13 mouse cellular contexts compared by ENCODE assay signal in genomic region chr1:134195117-134195516, GRCm38 (mm10). TPM values are rescaled to one million over a fixed set of nuclear protein-coding genes. Genes with fewer than 3 reads are reported as not detected.
DNase-seq lines count a peak whose midpoint lies in the region; ATAC-seq and TF ChIP-seq lines count a peak whose summit lies in the region.
"Had no signal": no experiment of that assay in that cellular context is flagged by ENCODE, and none has a peak within 500 bp of the region (broad histone marks: within the 10 kb centered on the region; RNA-seq: fewer than 3 reads in every experiment).

No protein-coding gene starts in this region.

- intact Hi-C loops in left cerebral cortex, postnatal 36 days (cut with DNase I) = loop anchor here (5.0 kb wide), 2 partner anchors 43 to 137 kb away; partner anchors contain the start of gene Ppfia4

- WGBS in forebrain, embryonic 10.5 days = 65% methylated on average over 2 of the region's 2 CpGs
- WGBS in forebrain, embryonic 11.5 days = 64% methylated on average over 2 of the region's 2 CpGs
- 63% methylated on average over 2 of the region's 2 CpGs for WGBS in hindbrain, embryonic 10.5 days
- 65% methylated on average over 2 of the region's 2 CpGs for WGBS in hindbrain, embryonic 14.5 days
- WGBS in embryonic facial prominence, embryonic 14.5 days = 40% methylated on average over 2 of the region's 2 CpGs

- no peak overlapping the region for H3ac ChIP-seq in C2C12 (ENCODE audit: control insufficient read depth, insufficient read length, low read depth)

- TF ChIP-seq CTCF in C2C12 (IDR thresholded peaks at IDR 0.05; ENCODE audit: control insufficient read depth, insufficient read depth, insufficient read length) = no peak

- H3K4me2 ChIP-seq in forebrain, embryonic 11.5 days (ENCODE audit: low read depth, low read length, severe bottlenecking) = no peak overlapping the region
- no peak overlapping the region for H3K4me2 ChIP-seq in hindbrain, embryonic 14.5 days (replicated peaks)
- H3K4me2 ChIP-seq in embryonic facial prominence, embryonic 14.5 days (ENCODE audit: low read depth, low read length) = no peak overlapping the region
- H3K4me2 ChIP-seq: embryonic facial prominence, embryonic 12.5 days; forebrain, embryonic 13.5 days; liver, embryonic 12.5 days; midbrain, embryonic 11.5 days had no signal

- no peaks in the 10 kb centered on the region; the same call in 1 of the 2 replicates for H3K27me3 ChIP-seq in forebrain, embryonic 10.5 days (ENCODE audit: poor library complexity, severe bottlenecking)
- no peaks in the 10 kb centered on the region for H3K27me3 ChIP-seq in forebrain, embryonic 11.5 days (ENCODE audit: control insufficient read depth, insufficient read depth, low read length)
- H3K27me3 ChIP-seq in hindbrain, embryonic 10.5 days (ENCODE audit: insufficient read depth, poor library complexity, severe bottlenecking) = peaks cover 6% of the 10 kb centered on the region; the same call in 1 of the 2 replicates
- H3K27me3 ChIP-seq in hindbrain, embryonic 14.5 days (ENCODE audit: control insufficient read depth, insufficient read depth, low read length) = no peaks in the 10 kb centered on the region
- H3K27me3 ChIP-seq in C2C12 (ENCODE audit: control insufficient read depth, insufficient read depth, insufficient read length) = peaks cover 3% of the 10 kb centered on the region
- no peaks in the 10 kb centered on the region for H3K27me3 ChIP-seq in embryonic facial prominence, embryonic 14.5 days (replicated peaks; ENCODE audit: control insufficient read depth, insufficient read depth, low read length)
- H3K27me3 ChIP-seq: embryonic facial prominence, embryonic 12.5 days; forebrain, embryonic 13.5 days had no signal

- no peaks in the 10 kb centered on the region for H3K79me2 ChIP-seq in C2C12 (ENCODE audit: control insufficient read depth, insufficient read depth)

- H3K27ac ChIP-seq in forebrain, embryonic 10.5 days = 0 out of 2 replicates have a peak overlapping the region, but pooled peaks have one; percentile 53
- no peak overlapping the region for H3K27ac ChIP-seq in forebrain, embryonic 11.5 days (ENCODE audit: low read depth, low read length)
- peak overlapping the region; percentile 23; the same call in 1 of the 2 replicates for H3K27ac ChIP-seq in hindbrain, embryonic 10.5 days
- H3K27ac ChIP-seq in hindbrain, embryonic 14.5 days = no peak overlapping the region
- 0 out of 2 replicates have a peak overlapping the region, but pooled peaks have one; percentile 55 for H3K27ac ChIP-seq in embryonic facial prominence, embryonic 14.5 days (replicated peaks; ENCODE audit: low read depth, low read length)
- H3K27ac ChIP-seq: liver, embryonic 12.5 days had no signal

- H3K4me3 ChIP-seq in forebrain, embryonic 10.5 days = no peak overlapping the region
- no peak overlapping the region for H3K4me3 ChIP-seq in forebrain, embryonic 11.5 days (ENCODE audit: low read depth, low read length)
- no peak overlapping the region for H3K4me3 ChIP-seq in hindbrain, embryonic 10.5 days
- no peak overlapping the region for H3K4me3 ChIP-seq in hindbrain, embryonic 14.5 days (replicated peaks; ENCODE audit: low read length)
- no peak overlapping the region for H3K4me3 ChIP-seq in C2C12 (ENCODE audit: insufficient read depth, poor library complexity, severe bottlenecking)
- no peak overlapping the region for H3K4me3 ChIP-seq in embryonic facial prominence, embryonic 14.5 days (ENCODE audit: low read depth, low read length)
- H3K4me3 ChIP-seq: embryonic facial prominence, embryonic 12.5 days; forebrain, embryonic 13.5 days; liver, embryonic 12.5 days had no signal

- no peaks in the 10 kb centered on the region for H3K9me3 ChIP-seq in forebrain, embryonic 10.5 days
- H3K9me3 ChIP-seq in forebrain, embryonic 11.5 days (ENCODE audit: control insufficient read depth, low read length) = no peaks in the 10 kb centered on the region
- H3K9me3 ChIP-seq in hindbrain, embryonic 10.5 days = no peaks in the 10 kb centered on the region
- H3K9me3 ChIP-seq in hindbrain, embryonic 14.5 days (ENCODE audit: control insufficient read depth, low read length) = no peaks in the 10 kb centered on the region
- H3K9me3 ChIP-seq in embryonic facial prominence, embryonic 14.5 days (ENCODE audit: control insufficient read depth, low read length) = no peaks in the 10 kb centered on the region
- H3K9me3 ChIP-seq: embryonic facial prominence, embryonic 12.5 days; forebrain, embryonic 13.5 days; liver, embryonic 12.5 days had no signal

- H3K79me3 ChIP-seq in C2C12 (ENCODE audit: low read depth) = no peaks in the 10 kb centered on the region

- H3K4me1 ChIP-seq in forebrain, embryonic 10.5 days = peaks cover 47% of the 10 kb centered on the region
- H3K4me1 ChIP-seq in forebrain, embryonic 11.5 days (replicated peaks; ENCODE audit: control insufficient read depth, insufficient read depth, low read length) = no peaks in the 10 kb centered on the region
- H3K4me1 ChIP-seq in hindbrain, embryonic 10.5 days (replicated peaks) = peaks cover 44% of the 10 kb centered on the region
- H3K4me1 ChIP-seq in hindbrain, embryonic 14.5 days (replicated peaks; ENCODE audit: control insufficient read depth, insufficient read depth, low read length) = 0 out of 2 replicates have a peak, but pooled peaks cover 4% of the 10 kb centered on the region
- H3K4me1 ChIP-seq in embryonic facial prominence, embryonic 14.5 days (ENCODE audit: control insufficient read depth, insufficient read depth, low read length) = peaks cover 15% of the 10 kb centered on the region

- ATAC-seq in forebrain, embryonic 11.5 days (replicated peaks; ENCODE audit: low FRiP score) = no peak
- no peak for ATAC-seq in hindbrain, embryonic 14.5 days (ENCODE audit: low FRiP score)
- ATAC-seq in embryonic facial prominence, embryonic 14.5 days (ENCODE audit: low read depth) = peak; percentile 35; the same call in 1 of the 2 replicates
- ATAC-seq: forebrain, embryonic 13.5 days; liver, embryonic 12.5 days had no signal

- H3K36me3 ChIP-seq in forebrain, embryonic 10.5 days (replicated peaks) = no peaks in the 10 kb centered on the region
- no peaks in the 10 kb centered on the region for H3K36me3 ChIP-seq in forebrain, embryonic 11.5 days (ENCODE audit: control insufficient read depth, insufficient read depth, low read length)
- H3K36me3 ChIP-seq in hindbrain, embryonic 10.5 days = no peaks in the 10 kb centered on the region
- no peaks in the 10 kb centered on the region for H3K36me3 ChIP-seq in hindbrain, embryonic 14.5 days (replicated peaks; ENCODE audit: control insufficient read depth, insufficient read depth)
- H3K36me3 ChIP-seq in C2C12 (ENCODE audit: control insufficient read depth, insufficient read depth) = no peaks in the 10 kb centered on the region
- H3K36me3 ChIP-seq in embryonic facial prominence, embryonic 14.5 days (ENCODE audit: control insufficient read depth, insufficient read depth, low read length) = no peaks in the 10 kb centered on the region
- H3K36me3 ChIP-seq: embryonic facial prominence, embryonic 12.5 days; liver, embryonic 12.5 days had no signal

- DNase-seq in forebrain, embryonic 10.5 days (ENCODE audit: extremely low spot score, low spot score) = no peak
- no peak for DNase-seq in forebrain, embryonic 11.5 days (ENCODE audit: low spot score)
- DNase-seq in hindbrain, embryonic 10.5 days (ENCODE audit: low spot score) = no peak
- no peak for DNase-seq in hindbrain, embryonic 14.5 days (ENCODE audit: low spot score)
- DNase-seq in embryonic facial prominence, embryonic 14.5 days (ENCODE audit: low spot score) = peak; percentile 59
- no peak for DNase-seq in thymus, postnatal 4 days
- DNase-seq in left cerebral cortex, postnatal 36 days (ENCODE audit: low spot score in 2 of 2) = no peak

- H3K9ac ChIP-seq in forebrain, embryonic 11.5 days (ENCODE audit: low read length) = no peak overlapping the region
- H3K9ac ChIP-seq in hindbrain, embryonic 14.5 days = no peak overlapping the region
- H3K9ac ChIP-seq in embryonic facial prominence, embryonic 14.5 days (ENCODE audit: low read depth, low read length) = no peak overlapping the region
- H3K9ac ChIP-seq: embryonic facial prominence, embryonic 12.5 days; forebrain, embryonic 13.5 days; liver, embryonic 12.5 days had no signal

TF ChIP-seq in C2C12, 6 proteins besides CTCF, POLR2A, EP300 and RAD21 (continues in another document):
- peak; percentile 90 for TF ChIP-seq MYOD1 (IDR thresholded peaks at IDR 0.05; ENCODE audit: control insufficient read depth, insufficient read length, low read depth)
- TF ChIP-seq MAX (IDR thresholded peaks at IDR 0.05) = no peak

RNA-seq across cellular contexts. Expression of gene Mybph, which starts 1.9 kb away (rescaled TPM):
- polyA plus RNA-seq in forebrain, embryonic 10.5 days (2016; fragmentation: Nextera tagmentation; extraction: Ambion mirVana) = 0.46 and 0.65 TPM in 2 replicates
- polyA plus RNA-seq in forebrain, embryonic 11.5 days (2014; fragmentation: Nextera tagmentation; extraction: Ambion mirVana) = not detected in 2 replicates
- 0.21 and 0.39 TPM in 2 replicates for polyA plus RNA-seq in hindbrain, embryonic 10.5 days (2016; fragmentation: Nextera tagmentation; extraction: Ambion mirVana)
- polyA plus RNA-seq in hindbrain, embryonic 14.5 days (2014; fragmentation: Nextera tagmentation; extraction: Ambion mirVana) = 0.27 TPM in 1 of 2 replicates, not detected in the other
- polyA plus RNA-seq in C2C12 (2012; fragmentation: generic; extraction: Trizol) = 1.4 TPM
- 151 and 157 TPM in 2 replicates for polyA plus RNA-seq in embryonic facial prominence, embryonic 14.5 days (2014; fragmentation: Nextera tagmentation; extraction: Ambion mirVana)
- under 1 TPM in 1 of 2 experiments, not detected in 1; 0.27 TPM for total RNA-seq in left cerebral cortex, postnatal 36 days (2021)
- total RNA-seq: heart, postnatal 36 days had no signal
- polyA plus RNA-seq: forebrain, embryonic 13.5 days had no signal

RNA-seq across cellular contexts. Expression of gene Chil1, which starts 13.1 kb away (rescaled TPM):
- polyA plus RNA-seq in forebrain, embryonic 10.5 days (2016; fragmentation: Nextera tagmentation; extraction: Ambion mirVana) = not detected in 2 replicates
- 0.27 and 0.65 TPM in 2 replicates for polyA plus RNA-seq in forebrain, embryonic 11.5 days (2014; fragmentation: Nextera tagmentation; extraction: Ambion mirVana)
- polyA plus RNA-seq in hindbrain, embryonic 10.5 days (2016; fragmentation: Nextera tagmentation; extraction: Ambion mirVana) = 1.5 and 3.4 TPM in 2 replicates
- polyA plus RNA-seq in hindbrain, embryonic 14.5 days (2014; fragmentation: Nextera tagmentation; extraction: Ambion mirVana) = 2.5 and 3.6 TPM in 2 replicates
- polyA plus RNA-seq in C2C12 (2012; fragmentation: generic; extraction: Trizol) = 0.08 TPM
- polyA plus RNA-seq in embryonic facial prominence, embryonic 14.5 days (2014; fragmentation: Nextera tagmentation; extraction: Ambion mirVana) = 23.3 and 27.0 TPM in 2 replicates
- total RNA-seq in left cerebral cortex, postnatal 36 days (2021) = 10 to 100 TPM; 12.0 to 12.4 TPM

RNA-seq across cellular contexts. Expression of gene Adora1, which starts 40.1 kb away (rescaled TPM):
- 0.14 and 0.36 TPM in 2 replicates for polyA plus RNA-seq in forebrain, embryonic 10.5 days (2016; fragmentation: Nextera tagmentation; extraction: Ambion mirVana)
- polyA plus RNA-seq in forebrain, embryonic 11.5 days (2014; fragmentation: Nextera tagmentation; extraction: Ambion mirVana) = 0.59 and 0.84 TPM in 2 replicates
- 0.37 and 0.46 TPM in 2 replicates for polyA plus RNA-seq in hindbrain, embryonic 10.5 days (2016; fragmentation: Nextera tagmentation; extraction: Ambion mirVana)
- 13.0 and 14.9 TPM in 2 replicates for polyA plus RNA-seq in hindbrain, embryonic 14.5 days (2014; fragmentation: Nextera tagmentation; extraction: Ambion mirVana)
- 0.05 TPM for polyA plus RNA-seq in C2C12 (2012; fragmentation: generic; extraction: Trizol)
- polyA plus RNA-seq in embryonic facial prominence, embryonic 14.5 days (2014; fragmentation: Nextera tagmentation; extraction: Ambion mirVana) = 1.5 and 1.8 TPM in 2 replicates
- 100 to 1,000 TPM; 175 to 206 TPM for total RNA-seq in left cerebral cortex, postnatal 36 days (2021)

Comparison
In these comparisons a context has a peak if more than half of its experiments do, and no peak if none do; other contexts are left out.
1. H3K27ac ChIP-seq: peak in forebrain, embryonic 10.5 days (single experiment), hindbrain, embryonic 10.5 days (single experiment) and embryonic facial prominence, embryonic 14.5 days (single experiment); none in forebrain, embryonic 11.5 days (single experiment) and hindbrain, embryonic 14.5 days (single experiment).
2. RNA of gene Mybph, which starts 1.9 kb away (polyA plus RNA-seq): 151 to 157 TPM in embryonic facial prominence, embryonic 14.5 days; 1.4 TPM in C2C12 (single experiment), 0.46 to 0.65 TPM in forebrain, embryonic 10.5 days, 0.27 TPM in hindbrain, embryonic 14.5 days, 0.21 to 0.39 TPM in hindbrain, embryonic 10.5 days and not detected in forebrain, embryonic 11.5 days; every median in the first group is over 10 times any median in the second.